Mouse (Mus musculus): ENCODE measurements at regions not wholly inside any gene's neighbourhood (a gene's known extent, or its start where the extent isn't known, plus 50 kb on each side); places are given as distances from the start of the nearest gene placed in this dataset.

DNA sequence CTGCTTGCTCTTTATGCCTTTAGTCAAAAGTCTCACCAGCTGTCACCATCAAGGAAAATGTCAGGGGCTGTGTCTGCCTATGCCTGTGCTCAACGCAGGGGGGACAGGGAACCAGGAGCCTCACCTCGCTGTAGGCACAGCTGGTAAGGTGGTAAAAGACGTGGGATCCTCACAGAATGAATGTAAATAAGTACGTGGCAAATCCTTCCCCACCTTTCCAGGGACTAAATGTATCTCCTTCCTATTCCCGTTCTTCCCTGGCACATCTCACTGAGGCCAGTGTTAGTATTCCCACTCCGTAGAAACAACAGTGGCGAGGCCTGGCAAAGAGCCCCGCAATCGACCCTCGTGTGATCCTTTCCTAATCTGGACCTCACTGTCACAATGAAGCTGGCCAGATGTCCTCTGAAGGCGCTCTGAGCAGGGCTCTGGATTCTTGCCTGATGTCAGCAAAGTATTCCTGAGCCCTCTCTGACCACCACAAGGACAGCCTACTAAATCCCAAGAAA is 63.0 kb upstream of the Ces5a start:
- TF ChIP-seq CTCF (IDR thresholded peaks at IDR 0.05; ENCODE audit: extremely low read depth, insufficient read depth, low read length) (no peak), POLR2A (IDR thresholded peaks at IDR 0.05; ENCODE audit: extremely low read depth, insufficient read depth, low read length) (no peak)
